Mouse (Mus musculus) cerebellum, adult 2 months (tissue): ENCODE measurements around the gene Vps4b. TPM values are rescaled to one million over a fixed set of nuclear protein-coding genes. Genes with fewer than 3 reads are reported as not detected.
A peak's percentile ranks its signal among the peaks of the same experiment; 100 is the strongest.

Experiments
- DNase-seq, 2 experiments: peaks; one replicate each; pipeline ENCODE4 v3.0.0; 2021
- H3K27ac ChIP-seq: fragments of 200-500 bp; 2 replicates; pipeline ENCODE4 v1.5.1; 2012; ENCODE audit warnings: low read length, control low read depth, inconsistent platforms; ENCODE audit not compliant: insufficient read depth
- H3K27me3 ChIP-seq: fragments of 200-500 bp; 2 replicates; pipeline ENCODE4 v1.6.1; 2012; ENCODE audit warnings: inconsistent platforms, mild to moderate bottlenecking, low read length, moderate library complexity; ENCODE audit not compliant: control insufficient read depth, insufficient read depth
- H3K4me1 ChIP-seq: fragments of 200-500 bp; 2 replicates; pipeline ENCODE4 v1.6.1; 2011; ENCODE audit warnings: low read length; ENCODE audit not compliant: control insufficient read depth, insufficient read depth
- H3K4me3 ChIP-seq: fragments of 200-500 bp; replicated peaks from 2 replicates; pipeline ENCODE3; 2011; ENCODE audit warnings: mild to moderate bottlenecking, low read depth, low read length, control low read depth; ENCODE audit not compliant: insufficient read depth
- CTCF ChIP-seq: fragments of 200-500 bp; IDR thresholded peaks from 2 replicates; pipeline ENCODE4 v1.5.1; 2011; ENCODE audit warnings: low read depth, mild to moderate bottlenecking, control low read depth, low read length, moderate library complexity, borderline replicate concordance; ENCODE audit not compliant: insufficient read depth
- POLR2A ChIP-seq: fragments of 200-500 bp; IDR thresholded peaks from 2 replicates; pipeline ENCODE4 v1.6.1; 2011; ENCODE audit warnings: low read length, control low read depth, borderline replicate concordance; ENCODE audit not compliant: insufficient read depth
- WGBS: fragments of 180-500 bp; shearing (Covaris S2); methylation state at CpG from one replicate; pipeline ENCODE4 v1.1.7; 2018; 5-methylcytosine and 5-hydroxymethylcytosine counted together
- polyA plus RNA-seq: library from polyadenylated mRNA; depleted of rRNA; stranded (reverse); fragments of >200 nt; gene quantifications from 2 replicates; pipeline ENCODE4 v1.2.3, GENCODE M21; 2012; rRNA removed

Gene Vps4b
- 26.5 and 33.0 TPM in 2 replicates for polyA plus RNA-seq

- Histone ChIP-seq H3K27ac (peak within 1 kb of the TSS; percentile 23; the same call in 1 of the 2 replicates), H3K4me1 (peaks cover 4% of the 10 kb centered on the region; the same call in 1 of the 2 replicates), H3K27me3 (no peaks in the 10 kb centered on the region), H3K4me3 (peak within 1 kb of the TSS; percentile 67)
- DNase-seq: peak; percentile 88 to 92
- WGBS: under 1% methylated on average over 23 of the region's 23 CpGs
- TF ChIP-seq CTCF: no peak
- peak; percentile 70; the same call in 1 of the 2 replicates for TF ChIP-seq POLR2A
Observed at GRCm38 (mm10) chr1:106796542-106796924, at the start of gene Vps4b. TSS of gene Vps4b (minus strand) at chr1:106796728.

- no peak for DNase-seq
- TF ChIP-seq CTCF (no peak), POLR2A (no peak)
- 69% methylated on average over 4 of the region's 4 CpGs for WGBS
- Histone ChIP-seq H3K27ac (no peak overlapping the region), H3K4me3 (no peak overlapping the region), H3K4me1 (no peaks in the 10 kb centered on the region), H3K27me3 (no peaks in the 10 kb centered on the region)
Observed at GRCm38 (mm10) chr1:106828784-106829183, 32.3 kb upstream of the Vps4b start.

GRCm38 (mm10) chr1:106822297-106822696 lies 25.8 kb upstream of the Vps4b start:
- H3K4me3 ChIP-seq: no peak overlapping the region
- WGBS: 10% methylated on average over 3 of the region's 3 CpGs
- peak in 1 of 2 experiments; percentile 32 for DNase-seq
- H3K27ac ChIP-seq: no peak overlapping the region
- H3K27me3 ChIP-seq: no peaks in the 10 kb centered on the region
- no peak for TF ChIP-seq POLR2A
- no peak for TF ChIP-seq CTCF
- no peaks in the 10 kb centered on the region for H3K4me1 ChIP-seq

GRCm38 (mm10) chr1:106818323-106818722 lies 21.8 kb upstream of the Vps4b start:
- peak in 1 of 2 experiments; percentile 7 for DNase-seq
- TF ChIP-seq CTCF: peak; percentile 8; the same call in 1 of the 2 replicates
- TF ChIP-seq POLR2A: no peak
- Histone ChIP-seq H3K4me1 (no peaks in the 10 kb centered on the region), H3K4me3 (no peak overlapping the region), H3K27ac (no peak overlapping the region), H3K27me3 (no peaks in the 10 kb centered on the region)
- 5% methylated on average over 4 of the region's 4 CpGs for WGBS

- no peak for DNase-seq
- TF ChIP-seq POLR2A: no peak
- TF ChIP-seq CTCF: no peak
- no peaks in the 10 kb centered on the region for H3K27me3 ChIP-seq
- H3K27ac ChIP-seq: no peak overlapping the region
- H3K4me1 ChIP-seq: no peaks in the 10 kb centered on the region
- H3K4me3 ChIP-seq: no peak overlapping the region
- 85% methylated on average over 11 of the region's 11 CpGs for WGBS
Observed at GRCm38 (mm10) chr1:106816766-106817165, 20.2 kb upstream of the Vps4b start.

- 83% methylated on average over 6 of the region's 6 CpGs for WGBS
- DNase-seq: no peak
- Histone ChIP-seq H3K4me1 (no peaks in the 10 kb centered on the region), H3K27me3 (no peaks in the 10 kb centered on the region), H3K27ac (no peak overlapping the region), H3K4me3 (no peak overlapping the region)
- no peak for TF ChIP-seq CTCF
- TF ChIP-seq POLR2A: no peak
Observed at GRCm38 (mm10) chr1:106815265-106815664, 18.7 kb upstream of the Vps4b start.

GRCm38 (mm10) chr1:106814864-106815263 lies 18.3 kb upstream of the Vps4b start:
- 63% methylated on average over 5 of the region's 5 CpGs for WGBS
- DNase-seq: no peak
- TF ChIP-seq POLR2A (no peak), CTCF (no peak)

GRCm38 (mm10) chr1:106799931-106800330 lies 3.4 kb upstream of the Vps4b start:
- no peaks in the 10 kb centered on the region for H3K27me3 ChIP-seq
- DNase-seq: no peak
- WGBS: 82% methylated on average over 3 of the region's 3 CpGs
- H3K27ac ChIP-seq: no peak overlapping the region
- TF ChIP-seq CTCF (no peak), POLR2A (no peak)
- H3K4me3 ChIP-seq: no peak overlapping the region
- H3K4me1 ChIP-seq: no peaks in the 10 kb centered on the region

More at GRCm38 (mm10) chr1:106814864-106815263, 18.3 kb upstream of the Vps4b start:
- Histone ChIP-seq H3K27ac (no peak overlapping the region), H3K4me3 (no peak overlapping the region), H3K4me1 (no peaks in the 10 kb centered on the region), H3K27me3 (no peaks in the 10 kb centered on the region)

GRCm38 (mm10) chr1:106799406-106799805 lies 2.9 kb upstream of the Vps4b start:
- no peaks in the 10 kb centered on the region; the same call in 1 of the 2 replicates for H3K4me1 ChIP-seq
- no peak overlapping the region for H3K27ac ChIP-seq
- 64% methylated on average over 1 of the region's 1 CpGs for WGBS
- no peak overlapping the region for H3K4me3 ChIP-seq
- no peak for TF ChIP-seq CTCF
- no peak for TF ChIP-seq POLR2A
- no peak for DNase-seq
- H3K27me3 ChIP-seq: no peaks in the 10 kb centered on the region
